Mouse (Mus musculus) adipocyte (in vitro differentiated cells): Measurements from ENCODE around the gene Olfr10.
A peak's percentile ranks its signal among the peaks of the same experiment; 100 is the strongest.
"Not testable (repeated sequence)": the region's sequence is repeated elsewhere in the genome, so short reads cannot be mapped to it uniquely, and the experiment has no call there.

ENCODE experiments used
- DNase-seq: peaks from one replicate; pipeline ENCODE4 v3.0.0-alpha.2; 2016; ENCODE audit warnings: low spot score

The Olfr10 gene

DNA sequence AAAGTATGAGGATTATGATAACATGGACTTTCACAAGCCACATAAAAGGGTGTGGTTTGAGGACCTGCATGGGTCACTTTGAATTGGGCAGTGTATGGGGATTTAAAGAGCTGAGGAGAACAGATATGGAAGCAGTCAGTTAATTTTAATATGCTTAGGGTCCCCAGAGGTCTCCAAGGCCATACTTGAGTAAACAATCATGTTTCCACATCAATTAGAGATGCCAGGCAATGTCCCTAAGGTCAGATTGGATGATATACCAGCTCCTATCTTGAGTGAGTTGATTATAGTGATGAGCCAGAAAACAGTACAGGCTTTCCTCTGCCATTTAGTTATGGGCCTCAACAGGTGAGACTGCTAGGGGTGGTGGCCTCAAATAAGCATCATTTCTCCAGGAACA is at the start of gene Olfr10:
Gene Olfr10 (plus strand): TSS at position 301 of the 400 bp plus-strand sequence.
- DNase-seq = no peak

DNA sequence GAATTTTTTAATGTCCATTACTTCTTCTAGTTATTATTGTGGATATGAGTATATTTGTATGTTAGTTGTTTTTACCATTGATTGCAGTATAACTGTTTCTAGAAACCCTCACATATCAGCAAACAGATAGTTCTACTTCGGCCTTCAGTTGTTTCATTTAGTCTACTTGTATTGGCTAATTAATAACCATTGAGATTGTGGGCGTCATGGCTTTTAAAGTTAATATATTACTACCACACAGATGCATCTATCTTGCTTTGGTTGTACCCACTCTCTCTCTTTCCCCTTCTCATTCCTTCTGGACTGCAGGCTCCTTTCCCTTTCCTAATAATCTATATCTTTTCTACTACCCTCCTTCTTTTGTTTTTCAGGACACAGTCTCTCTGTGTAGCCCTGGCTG is 45.2 kb upstream of the Olfr10 start:
- no peak for DNase-seq

DNA sequence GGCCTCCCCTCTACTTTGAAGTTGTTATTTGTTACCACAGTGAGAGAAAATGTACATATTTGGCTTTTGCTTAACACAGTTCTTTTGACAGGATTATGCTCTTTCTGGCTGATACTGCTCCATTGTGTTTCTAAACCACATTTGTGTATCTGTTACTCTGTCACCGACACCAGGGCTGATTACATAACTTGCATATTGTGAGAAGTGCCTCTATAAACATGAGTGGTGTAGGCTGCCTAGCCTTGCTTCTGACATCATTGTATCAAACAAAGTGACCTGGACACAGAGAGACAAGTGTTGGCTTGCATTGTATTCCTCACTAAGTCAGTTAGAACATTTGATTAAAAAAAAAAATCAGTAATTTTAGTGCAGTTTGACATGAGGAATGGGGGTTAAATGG is 44.7 kb upstream of the Olfr10 start:
- no peak for DNase-seq

DNA sequence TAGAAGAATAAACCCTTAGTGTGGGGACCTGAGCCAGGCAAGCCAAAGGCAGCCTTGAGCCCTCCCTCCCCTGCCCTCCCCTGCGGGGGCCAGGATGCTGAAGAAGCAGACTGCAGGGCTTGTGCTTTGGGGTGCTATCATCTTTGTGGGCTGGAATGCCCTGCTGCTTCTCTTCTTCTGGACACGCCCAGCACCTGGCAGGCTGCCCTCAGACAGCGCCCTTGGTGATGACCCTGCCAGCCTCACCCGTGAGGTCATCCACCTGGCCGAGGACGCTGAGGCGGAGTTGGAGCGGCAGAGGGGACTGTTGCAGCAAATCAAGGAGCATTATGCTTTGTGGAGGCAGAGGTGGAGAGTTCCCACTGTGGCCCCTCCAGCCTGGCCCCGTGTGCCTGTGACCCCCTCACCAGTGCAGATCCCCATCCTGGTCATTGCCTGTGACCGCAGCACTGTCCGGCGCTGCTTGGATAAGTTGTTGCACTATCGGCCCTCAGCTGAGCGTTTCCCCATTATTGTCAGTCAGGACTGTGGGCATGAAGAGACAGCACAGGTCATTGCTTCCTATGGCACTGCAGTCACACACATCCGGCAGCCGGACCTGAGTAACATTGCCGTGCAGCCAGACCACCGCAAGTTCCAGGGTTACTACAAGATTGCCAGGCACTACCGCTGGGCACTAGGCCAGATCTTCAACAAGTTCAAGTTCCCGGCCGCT is 43.8 kb upstream of the Olfr10 start:
- no peak for DNase-seq

DNA sequence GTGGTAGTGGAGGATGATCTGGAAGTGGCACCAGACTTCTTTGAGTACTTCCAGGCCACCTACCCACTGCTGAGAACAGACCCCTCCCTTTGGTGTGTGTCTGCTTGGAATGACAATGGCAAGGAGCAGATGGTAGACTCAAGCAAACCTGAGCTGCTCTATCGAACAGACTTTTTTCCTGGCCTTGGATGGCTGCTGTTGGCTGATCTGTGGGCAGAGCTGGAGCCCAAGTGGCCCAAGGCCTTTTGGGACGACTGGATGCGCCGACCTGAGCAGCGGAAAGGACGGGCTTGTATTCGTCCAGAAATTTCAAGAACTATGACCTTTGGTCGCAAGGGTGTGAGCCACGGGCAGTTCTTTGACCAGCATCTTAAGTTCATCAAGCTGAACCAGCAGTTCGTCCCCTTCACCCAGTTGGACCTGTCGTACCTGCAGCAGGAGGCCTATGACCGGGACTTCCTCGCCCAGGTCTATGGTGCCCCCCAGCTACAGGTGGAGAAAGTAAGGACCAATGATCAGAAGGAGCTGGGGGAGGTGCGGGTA is 43.2 kb upstream of the Olfr10 start:
- DNase-seq = no peak

DNA sequence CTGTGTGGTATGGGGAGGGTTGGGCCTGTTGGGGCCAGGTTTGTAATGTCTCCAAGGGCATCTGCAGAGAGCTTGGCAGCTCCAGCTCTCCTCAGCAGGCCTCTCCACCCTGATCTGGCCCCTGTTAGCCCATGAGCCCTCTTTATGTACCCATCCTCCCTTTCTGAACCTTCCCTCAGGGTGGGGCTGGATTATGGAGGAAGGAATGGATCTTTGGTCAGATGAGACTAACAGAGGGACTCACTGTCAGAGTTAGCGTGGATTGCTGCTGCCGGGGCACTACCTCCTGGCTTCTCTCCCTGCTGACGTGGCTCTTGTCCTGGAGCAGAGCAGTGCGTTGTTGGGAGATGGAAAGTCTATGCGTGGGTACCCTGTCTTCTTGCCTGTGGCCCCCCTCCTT is 42.3 kb upstream of the Olfr10 start:
- DNase-seq = no peak

DNA sequence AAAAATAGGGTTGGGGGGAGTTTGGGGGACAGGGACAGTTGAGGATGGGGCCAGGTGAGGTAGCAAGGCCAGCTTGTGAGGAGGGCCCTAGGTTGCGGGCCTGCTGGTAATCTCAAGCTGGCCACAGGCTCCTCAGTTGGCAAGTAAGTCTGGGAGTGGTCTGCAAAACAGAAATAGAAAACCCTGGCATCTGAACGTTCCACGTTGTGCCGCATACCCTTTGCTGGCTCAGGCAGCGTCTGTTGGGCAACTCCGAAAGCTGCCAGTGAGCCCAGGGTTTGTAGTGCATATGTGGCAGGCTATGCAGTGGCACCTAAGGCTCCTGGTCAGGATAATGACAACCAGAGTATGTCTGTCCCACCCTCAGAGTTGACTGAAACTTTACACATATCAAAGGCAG is 41.4 kb upstream of the Olfr10 start:
- no peak for DNase-seq

DNA sequence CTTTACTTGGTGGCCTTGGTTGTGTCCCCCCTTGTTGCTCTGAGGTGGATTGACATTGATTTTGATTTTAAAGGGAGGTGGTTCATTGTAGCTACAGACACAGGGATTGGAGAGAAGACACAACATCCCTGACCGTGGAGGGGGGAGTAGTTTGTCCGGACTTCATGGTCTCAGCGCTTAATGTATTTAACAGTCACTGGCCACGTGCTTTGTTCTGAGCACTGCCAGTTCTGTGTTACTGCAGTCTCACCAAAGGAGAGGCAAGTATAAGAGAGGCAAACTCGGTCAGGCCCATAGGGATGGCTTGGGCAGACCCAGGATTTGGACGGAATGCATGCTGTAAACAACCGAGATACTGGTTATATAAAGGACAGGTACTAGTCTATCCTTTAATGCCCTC is 40.5 kb upstream of the Olfr10 start:
- DNase-seq = no peak

DNA sequence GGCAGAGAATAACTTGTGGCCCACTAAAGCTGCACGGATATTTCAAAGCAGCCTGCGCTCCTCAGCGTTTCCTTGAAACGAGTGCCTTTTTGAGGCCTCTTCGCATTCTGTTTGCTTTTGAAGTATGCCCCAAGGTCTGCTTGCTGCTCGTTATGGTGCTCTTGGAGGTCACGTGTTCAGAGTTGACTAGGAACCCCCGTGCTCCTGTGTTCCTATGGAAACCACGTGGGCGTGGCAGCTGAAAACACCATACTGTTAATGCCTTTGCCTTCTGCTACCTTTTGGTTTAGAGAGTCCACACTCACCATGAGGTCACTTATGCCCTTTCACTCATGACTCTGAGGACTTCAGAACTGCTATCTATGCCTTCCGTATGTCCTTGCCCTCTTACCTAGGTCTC is 39.9 kb upstream of the Olfr10 start:
- no peak for DNase-seq

DNA sequence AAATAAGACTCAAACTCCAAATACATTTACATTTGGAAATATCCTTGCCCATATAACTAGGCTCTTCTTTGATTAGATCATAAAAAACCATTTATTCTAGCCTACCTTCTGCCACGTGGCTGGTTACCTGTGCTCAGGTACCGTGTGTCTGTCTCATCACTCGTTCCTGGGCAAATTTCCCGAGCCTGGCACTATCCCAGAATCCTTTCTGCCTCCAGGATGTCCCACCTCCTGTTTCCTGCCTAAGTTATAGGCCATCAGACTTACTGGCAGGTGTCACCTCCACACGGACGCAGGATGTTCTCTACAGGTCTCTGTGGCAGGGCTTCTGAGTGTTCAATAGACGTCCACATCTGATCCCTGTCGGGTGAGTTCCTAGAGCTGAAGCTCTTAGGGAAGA is 39.4 kb upstream of the Olfr10 start:
- DNase-seq = no peak

DNA sequence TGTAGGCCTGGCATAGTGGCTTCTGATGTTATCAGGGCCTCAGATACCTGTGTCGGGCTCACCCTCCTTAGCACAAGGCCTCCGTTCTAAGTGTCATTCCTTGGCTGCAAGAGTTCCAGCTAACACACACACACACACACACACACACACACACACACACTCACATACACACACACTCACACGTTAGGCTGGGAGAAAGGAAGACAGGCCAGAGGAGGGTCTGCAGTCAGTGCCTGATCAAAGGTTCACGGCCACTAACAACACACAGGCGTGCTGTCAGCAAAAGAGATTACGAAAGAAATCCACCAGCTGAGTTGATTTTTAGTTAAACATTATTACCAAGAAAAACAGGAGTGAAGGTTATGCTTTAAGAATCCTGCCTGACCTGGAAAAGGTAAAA is 37.9 kb upstream of the Olfr10 start:
- DNase-seq = no peak

DNA sequence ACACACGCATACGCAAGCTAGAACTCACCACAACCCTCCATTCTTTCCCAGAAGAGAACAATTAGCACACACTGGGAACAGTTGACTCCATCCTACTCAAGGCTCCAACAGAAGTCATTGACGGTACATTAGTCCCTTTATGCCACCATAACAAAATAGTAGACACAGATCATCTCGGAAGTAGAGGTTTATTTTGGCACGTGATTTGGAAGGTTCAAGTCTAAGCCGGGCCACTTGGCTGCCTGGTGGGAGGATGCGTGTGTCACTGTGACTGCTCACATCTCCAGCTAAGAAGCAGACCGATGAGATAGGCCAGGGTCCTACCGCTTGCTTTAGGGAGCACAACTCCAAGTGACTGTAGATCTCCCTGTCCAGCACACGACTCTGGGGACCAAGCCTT is 37.2 kb upstream of the Olfr10 start:
- peak; percentile 43 for DNase-seq

DNA sequence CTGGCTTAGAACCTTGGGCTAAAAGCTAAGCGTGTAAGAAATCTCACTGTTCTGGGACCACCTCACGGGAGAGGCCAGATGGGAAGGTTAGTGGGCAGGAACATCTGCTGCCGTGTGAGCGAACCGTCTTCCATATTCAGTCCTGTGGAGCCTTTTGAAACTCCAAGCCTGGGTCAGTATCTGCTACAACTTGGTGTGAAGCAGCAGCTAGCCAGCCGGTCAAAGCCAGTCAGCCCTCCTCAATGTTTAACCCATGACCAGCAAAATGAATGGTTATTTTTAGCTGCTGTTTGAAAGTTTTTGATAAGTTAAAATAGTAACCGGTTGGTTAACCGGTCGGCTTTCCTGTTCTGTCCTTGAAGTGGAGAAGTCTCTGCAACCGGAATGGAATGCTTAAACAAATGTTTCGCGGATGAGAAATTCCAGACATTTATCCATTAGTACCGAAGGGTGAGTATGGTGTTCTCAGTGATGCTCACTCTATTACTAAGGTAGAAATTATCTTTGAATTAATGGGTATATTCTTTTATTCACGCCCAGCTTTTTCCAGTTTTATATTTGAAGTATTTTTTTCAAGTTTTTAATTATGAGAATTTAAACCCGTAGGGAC is 36.5 kb upstream of the Olfr10 start:
- DNase-seq = no peak

DNA sequence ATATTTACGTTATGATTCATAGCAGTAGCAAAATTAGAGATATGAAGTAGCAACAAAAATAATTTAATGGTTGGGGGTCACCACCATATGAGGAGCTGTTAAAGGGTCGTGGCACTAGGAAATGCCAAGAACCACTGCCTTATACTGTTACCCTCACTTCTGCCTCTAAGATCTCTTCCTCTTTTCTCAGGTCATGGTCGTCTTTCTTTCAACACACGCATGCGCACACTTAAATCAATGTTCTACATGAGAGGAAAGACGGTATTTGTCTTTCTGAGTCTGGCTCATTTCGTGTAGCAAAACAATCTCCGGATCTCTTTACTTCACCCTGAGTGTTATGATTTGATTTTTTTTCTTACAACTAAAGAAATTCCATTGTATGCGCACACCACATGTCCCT is 34.8 kb upstream of the Olfr10 start:
- DNase-seq = no peak

DNA sequence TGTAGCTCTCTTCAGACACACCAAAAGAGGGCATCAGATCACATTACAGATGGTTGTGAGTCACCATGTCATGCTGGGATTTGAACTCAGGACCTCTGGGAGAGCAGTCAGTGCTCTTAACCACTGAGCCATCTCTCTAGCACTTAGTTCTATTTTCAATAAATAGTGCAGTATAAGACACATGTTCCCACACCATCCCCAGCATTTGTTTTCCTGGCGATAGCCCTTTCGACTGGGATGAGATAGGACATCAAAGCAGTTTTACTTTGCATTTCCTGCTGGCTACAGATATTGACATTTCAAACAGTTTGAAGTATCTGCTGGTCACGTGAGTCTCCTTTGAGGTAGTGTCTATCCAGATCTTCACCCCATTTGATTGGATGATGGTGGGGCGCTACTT is 34.2 kb upstream of the Olfr10 start:
- no peak for DNase-seq

DNA sequence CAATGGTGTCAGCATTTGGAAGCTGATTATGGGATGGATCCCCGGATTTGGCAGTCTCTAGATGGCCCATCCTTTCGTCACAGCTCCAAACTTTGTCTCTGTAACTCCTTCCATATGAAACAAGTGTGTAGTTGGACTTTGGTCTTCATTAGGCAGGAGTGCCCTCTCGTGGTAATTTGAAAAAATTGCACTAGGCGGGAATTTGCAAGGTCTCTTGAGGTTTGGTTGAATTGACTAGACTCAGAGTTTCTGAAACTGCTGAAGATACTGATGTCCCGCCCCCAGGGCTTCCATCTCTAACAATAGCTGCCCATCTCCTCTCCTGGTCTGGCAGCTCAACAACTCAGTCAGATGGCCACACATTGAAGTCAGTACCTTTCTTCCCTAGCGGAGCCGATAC is 33.2 kb upstream of the Olfr10 start:
- peak; percentile 80 for DNase-seq

DNA sequence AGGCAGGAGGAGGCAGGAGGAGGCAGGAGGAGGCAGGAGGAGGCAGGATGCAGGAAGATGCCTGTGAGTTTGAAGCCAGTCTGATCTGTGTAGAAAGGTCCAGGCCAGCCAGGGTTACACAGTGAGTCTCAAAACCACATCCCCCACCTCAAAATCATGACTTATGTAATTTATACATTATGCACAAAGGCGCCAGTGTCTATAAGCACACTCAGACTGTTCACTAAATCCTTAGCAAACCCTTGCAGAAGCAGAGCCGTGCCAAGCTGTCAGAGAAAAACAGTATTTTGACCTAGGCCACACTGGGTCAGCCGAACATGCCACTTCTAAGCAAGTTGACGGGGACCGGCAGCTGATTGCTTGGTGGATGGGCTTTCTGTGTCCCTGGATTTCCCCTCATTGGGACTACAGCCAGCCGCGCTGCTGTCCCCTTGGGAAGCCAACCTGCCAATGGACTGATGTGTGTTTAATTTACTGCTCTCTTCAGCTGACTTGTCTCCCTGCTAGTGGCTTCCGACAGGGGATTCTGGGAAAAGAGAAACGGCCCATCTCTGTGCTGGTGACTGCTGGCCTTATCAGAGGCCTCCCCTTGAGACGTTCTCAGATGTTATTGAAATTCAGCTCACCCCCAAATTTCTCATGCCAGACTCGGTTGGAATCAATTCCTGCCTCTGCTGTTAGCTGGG is 30.6 kb upstream of the Olfr10 start:
- no peak for DNase-seq

DNA sequence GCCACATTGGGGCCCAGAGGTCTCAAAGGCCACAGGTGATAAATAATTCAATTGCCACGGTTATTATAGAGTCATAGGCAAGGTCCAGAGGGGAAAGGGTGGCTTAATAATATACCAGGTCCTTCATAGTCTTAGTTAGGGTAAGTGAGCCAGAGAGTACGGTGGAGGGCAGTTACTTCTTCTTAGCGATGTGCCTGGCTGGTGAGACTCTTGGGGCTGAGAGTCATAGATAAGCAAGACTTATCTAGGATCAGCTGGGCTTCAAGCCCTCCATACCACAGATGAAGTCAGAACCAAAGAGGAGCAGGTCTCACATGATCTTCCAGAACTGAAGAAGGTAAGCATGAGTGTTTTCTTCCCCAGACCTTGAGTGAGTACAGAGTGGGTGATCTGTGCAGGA is 26.3 kb upstream of the Olfr10 start, which contains the start of gene Olfr1393:
Gene Olfr1393 (plus strand): TSS at position 83 of the 400 bp plus-strand sequence.
- no peak for DNase-seq

DNA sequence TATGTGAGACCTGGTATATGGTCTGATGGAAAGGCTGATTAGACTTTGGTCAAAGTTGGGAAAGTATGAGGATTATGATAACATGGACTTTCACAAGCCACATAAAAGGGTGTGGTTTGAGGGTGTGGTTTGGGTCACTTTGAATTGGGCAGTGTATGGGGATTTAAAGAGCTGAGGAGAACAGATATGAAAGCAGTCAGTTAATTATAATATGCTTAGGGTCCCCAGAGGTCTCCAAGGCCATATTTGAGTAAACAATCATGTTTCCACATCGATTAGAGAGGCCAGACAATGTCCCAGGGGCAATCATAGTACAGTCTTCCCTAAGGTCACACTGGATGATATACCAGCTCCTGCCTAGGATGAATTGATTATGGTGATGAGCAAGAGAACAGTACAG is 19.6 kb upstream of the Olfr10 start, which contains the start of gene Olfr1392:
Gene Olfr1392 (plus strand): TSS at position 301 of the 400 bp plus-strand sequence.
- not testable (repeated sequence) for DNase-seq

DNA sequence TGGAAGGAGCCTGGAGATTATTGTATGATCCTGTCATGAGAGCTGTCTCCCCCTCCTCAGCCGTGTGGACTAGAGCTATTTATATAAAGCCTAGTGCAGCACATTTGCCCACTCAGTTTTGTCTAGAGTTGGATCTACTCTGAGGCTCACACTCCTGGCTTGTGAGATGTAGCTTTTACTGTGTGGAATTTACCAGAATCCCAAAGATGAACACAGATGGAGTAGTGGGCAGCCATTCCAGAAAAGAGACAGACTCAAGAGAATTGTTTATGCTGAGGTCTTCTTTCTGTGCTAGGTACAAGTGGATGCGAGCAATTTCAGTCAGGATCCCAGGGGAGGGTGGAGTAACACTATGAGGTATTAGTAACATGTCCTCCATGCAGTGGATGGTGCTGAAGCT is 17.3 kb upstream of the Olfr10 start:
- DNase-seq = no peak

DNA sequence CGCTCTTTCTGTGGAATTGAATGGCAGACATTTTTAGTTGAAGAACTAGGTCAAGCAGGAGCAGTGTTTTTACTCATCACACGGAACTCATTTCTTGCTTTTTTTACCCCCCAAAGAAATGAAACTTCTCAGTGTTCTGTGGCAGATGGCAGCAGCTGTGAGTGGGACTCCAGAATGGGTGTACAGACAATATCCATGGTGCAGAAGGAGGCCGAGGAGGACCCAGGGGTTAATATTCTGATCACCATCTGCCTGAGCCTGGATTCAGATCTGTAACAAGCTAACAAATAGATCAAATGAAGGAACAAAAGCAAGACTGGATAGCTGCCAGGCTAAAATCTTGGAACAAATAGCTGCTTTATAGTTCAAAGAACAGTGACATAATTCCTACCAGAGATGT is 11.8 kb upstream of the Olfr10 start:
- DNase-seq = no peak

DNA sequence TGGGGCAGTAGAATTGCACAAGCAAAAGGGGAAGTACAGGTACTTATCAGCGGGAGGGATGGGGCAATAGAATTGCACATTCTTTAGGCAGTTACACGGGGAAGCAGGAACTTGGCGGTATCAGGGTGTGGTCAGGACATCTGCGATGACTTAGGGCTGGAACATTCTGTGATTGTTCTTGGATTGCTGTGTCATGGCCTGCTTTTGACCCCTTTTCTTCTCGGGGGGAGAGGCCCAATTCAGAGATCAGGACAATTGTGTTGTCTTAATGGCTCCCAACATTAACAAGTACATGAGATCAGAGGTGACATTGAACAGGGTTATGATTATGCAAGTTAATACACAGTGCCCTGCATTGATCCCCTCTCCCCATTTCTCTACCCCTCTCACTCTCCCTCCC is 4.0 kb downstream of the Olfr10 start:
- DNase-seq = not testable (repeated sequence)

DNA sequence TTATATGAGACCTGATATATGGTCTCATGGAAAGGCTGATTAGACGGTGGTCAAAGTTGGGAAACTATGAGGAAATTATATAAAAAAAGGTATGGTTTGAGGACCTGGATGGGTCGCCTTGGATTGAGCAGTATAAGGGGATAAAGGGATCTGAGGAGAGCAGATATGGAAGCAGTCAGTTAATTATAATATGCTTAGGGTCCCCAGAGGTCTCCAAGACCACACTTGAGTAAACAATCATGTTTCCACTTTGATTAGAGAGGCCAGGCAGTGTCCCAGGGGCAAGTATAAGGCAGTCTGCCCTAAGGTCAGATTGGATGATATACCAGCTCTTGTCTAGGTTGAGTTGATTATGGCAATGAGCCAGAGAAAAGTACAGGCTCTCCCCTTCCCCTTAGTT is 17.9 kb downstream of the Olfr10 start, which contains the start of gene Olfr1391:
Gene Olfr1391 (plus strand): TSS at position 301 of the 400 bp plus-strand sequence.
- no peak for DNase-seq
